In the genomic region with DNA sequence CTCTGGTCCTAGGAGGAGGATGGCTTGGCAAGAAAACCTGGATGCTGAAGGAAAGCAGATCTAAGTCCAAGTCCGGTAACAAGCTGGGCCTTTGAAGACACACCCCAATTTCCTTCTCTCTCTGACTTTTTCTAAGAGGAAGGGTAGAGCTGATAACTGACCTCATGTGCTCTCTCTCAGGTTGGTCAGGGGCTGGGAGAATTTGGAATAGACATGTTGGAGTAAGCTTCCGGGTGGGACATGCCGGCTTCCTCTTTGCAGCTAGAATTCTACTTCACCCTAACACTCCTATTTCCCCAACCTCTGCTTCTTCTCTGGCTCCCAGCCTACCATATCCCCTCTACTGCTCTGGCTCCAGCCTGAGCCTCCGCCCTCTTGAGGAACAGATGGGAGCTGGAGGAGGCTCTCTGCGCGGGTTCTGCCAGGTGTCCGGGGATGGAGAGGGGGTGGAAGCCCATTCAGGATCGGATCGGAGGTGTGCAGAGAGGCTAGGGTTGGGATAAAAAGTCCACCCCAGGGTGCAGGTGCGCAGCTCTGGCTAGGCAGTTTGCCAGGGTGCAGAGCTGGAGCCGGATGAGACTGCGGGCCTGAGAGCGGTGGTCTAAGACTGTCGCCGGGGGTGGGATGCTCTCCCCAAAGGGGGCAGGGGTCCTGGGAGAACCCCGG, we compare ENCODE assay signal across 2 mouse cellular contexts.
TF ChIP-seq lines count a peak whose summit lies in the region.

No protein-coding gene starts in this region.

TF ChIP-seq in CH12.LX, 34 proteins besides CTCF, POLR2A, EP300 and RAD21:
- TF ChIP-seq TCF12 (IDR thresholded peaks at IDR 0.05; ENCODE audit: low read depth, low read length) (0 out of 2 replicates have a peak, but pooled peaks have one; percentile 32), E2F4 (IDR thresholded peaks at IDR 0.05; ENCODE audit: insufficient replicate concordance, low read depth, low read length) (no peak), JUND (conservative IDR thresholded peaks at IDR 0.05; ENCODE audit: low read depth, low read length) (no peak), CHD2 (IDR thresholded peaks at IDR 0.05; ENCODE audit: low read length) (0 out of 2 replicates have a peak, but pooled peaks have one; percentile 23), MAX (IDR thresholded peaks at IDR 0.05; ENCODE audit: low read length) (no peak)

TF ChIP-seq in MEL, 35 proteins besides CTCF, POLR2A, EP300 and RAD21:
- TF ChIP-seq SIN3A (IDR thresholded peaks at IDR 0.05; ENCODE audit: low read length) (peak; percentile 27; the same call in 1 of the 2 replicates), GATA1 (IDR thresholded peaks at IDR 0.05; ENCODE audit: low read depth, low read length) (no peak), JUND (IDR thresholded peaks at IDR 0.05; ENCODE audit: low read depth, low read length) (no peak), GABPA (IDR thresholded peaks at IDR 0.05; ENCODE audit: low read depth, low read length) (no peak), MAFK (IDR thresholded peaks at IDR 0.05; ENCODE audit: borderline replicate concordance, low read depth, low read length) (no peak), BHLHE40 (IDR thresholded peaks at IDR 0.05; ENCODE audit: borderline replicate concordance, low read depth, low read length) (no peak), RCOR1 (IDR thresholded peaks at IDR 0.05; ENCODE audit: low read depth, low read length) (no peak), NRF1 (IDR thresholded peaks at IDR 0.05; ENCODE audit: insufficient read depth, low read depth, low read length, poor library complexity, severe bottlenecking) (no peak), ZC3H11A (IDR thresholded peaks at IDR 0.05; ENCODE audit: low read depth, low read length) (no peak), TAL1 (IDR thresholded peaks at IDR 0.05; ENCODE audit: low read length) (no peak), ELF1 (IDR thresholded peaks at IDR 0.05; ENCODE audit: low read depth, low read length) (peak; percentile 65), MEF2A (IDR thresholded peaks at IDR 0.05; ENCODE audit: extremely low read depth, insufficient replicate concordance, low read depth, low read length, poor library complexity, severe bottlenecking) (no peak), USF2 (IDR thresholded peaks at IDR 0.05; ENCODE audit: borderline replicate concordance in 1 of 2, insufficient read depth in 1 of 2, low read depth in 1 of 2, low read length in 2 of 2) (no peak), ZKSCAN1 (IDR thresholded peaks at IDR 0.05; ENCODE audit: low read depth, low read length) (no peak), ETS1 (IDR thresholded peaks at IDR 0.05; ENCODE audit: low read depth, low read length) (0 out of 2 replicates have a peak, but pooled peaks have one; percentile 25), MYB (IDR thresholded peaks at IDR 0.05; ENCODE audit: low read depth, low read length) (no peak), POLR2AphosphoS5 (IDR thresholded peaks at IDR 0.05; ENCODE audit: borderline replicate concordance, low read depth, low read length) (no peak), ZMIZ1 (IDR thresholded peaks at IDR 0.05; ENCODE audit: low read depth, low read length) (0 out of 2 replicates have a peak, but pooled peaks have one; percentile 6), NELFE (IDR thresholded peaks at IDR 0.05; ENCODE audit: low read depth, low read length) (peak; percentile 33; the same call in 1 of the 2 replicates), TBP (IDR thresholded peaks at IDR 0.05; ENCODE audit: low read depth, low read length) (no peak), TCF12 (IDR thresholded peaks at IDR 0.05; ENCODE audit: low read depth, low read length) (0 out of 2 replicates have a peak, but pooled peaks have one; percentile 6), KAT2A (conservative IDR thresholded peaks at IDR 0.05; ENCODE audit: low read depth, low read length) (no peak), CHD1 (IDR thresholded peaks at IDR 0.05; ENCODE audit: low read depth, low read length) (no peak), SMC3 (IDR thresholded peaks at IDR 0.05; ENCODE audit: low read depth, low read length) (no peak), ZNF384 (IDR thresholded peaks at IDR 0.05; ENCODE audit: low read depth, low read length) (no peak), E2F4 (IDR thresholded peaks at IDR 0.05; ENCODE audit: borderline replicate concordance, low read depth, low read length) (no peak), MXI1 (IDR thresholded peaks at IDR 0.05; ENCODE audit: low read depth, low read length) (peak; percentile 10; the same call in 1 of the 2 replicates), MYC (IDR thresholded peaks at IDR 0.05; ENCODE audit: low read depth, low read length) (peak; percentile 75; the same call in 1 of the 2 replicates), UBTF (IDR thresholded peaks at IDR 0.05; ENCODE audit: borderline replicate concordance, insufficient read depth, low read depth, low read length) (no peak), MAX (IDR thresholded peaks at IDR 0.05; ENCODE audit: low read length) (peak; percentile 61; the same call in 1 of the 2 replicates), CHD2 (IDR thresholded peaks at IDR 0.05; ENCODE audit: low read length) (no peak), MAZ (IDR thresholded peaks at IDR 0.05; ENCODE audit: low read depth, low read length) (no peak), HCFC1 (IDR thresholded peaks at IDR 0.05; ENCODE audit: low read depth, low read length) (no peak), POLR2AphosphoS2 (IDR thresholded peaks at IDR 0.05; ENCODE audit: low read length) (no peak), USF1 (IDR thresholded peaks at IDR 0.05; ENCODE audit: low read depth, low read length) (no peak)
